19 mouse cellular contexts compared by ENCODE assay signal in the genomic region with DNA sequence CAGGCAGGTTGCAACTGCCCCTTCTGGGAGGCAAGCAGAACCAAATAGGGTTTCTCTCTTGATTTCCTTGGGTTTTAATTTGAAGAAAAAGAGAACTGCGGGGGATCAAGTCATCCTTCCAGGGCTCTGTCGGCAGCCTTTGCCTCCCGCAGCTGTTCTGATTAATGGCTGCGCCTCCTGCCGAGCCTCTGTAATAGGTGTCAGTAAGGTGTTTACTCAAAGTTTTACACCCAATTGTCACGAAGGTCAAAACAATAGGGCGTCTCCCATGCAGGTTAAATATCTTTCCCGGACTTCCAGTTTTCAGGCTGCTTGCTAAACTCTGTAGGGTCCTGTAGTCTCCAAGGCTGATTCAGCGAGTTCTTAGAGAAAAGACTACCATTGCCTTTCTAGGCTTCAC.
A peak's percentile ranks its signal among the peaks of the same experiment; 100 is the strongest.
DNase-seq lines count a peak whose midpoint lies in the region; ATAC-seq and TF ChIP-seq lines count a peak whose summit lies in the region.
"Had no signal": no experiment of that assay in that cellular context is flagged by ENCODE, and none has a peak within 500 bp of the region (broad histone marks: within the 10 kb centered on the region; RNA-seq: fewer than 3 reads in every experiment).

No protein-coding gene starts in this region.

- no peak for ATAC-seq in kidney, postnatal 0 days (replicated peaks; ENCODE audit: low FRiP score, low read depth)
- ATAC-seq in neural tube, embryonic 12.5 days (ENCODE audit: low FRiP score, low read depth): no peak
- ATAC-seq in CD4-positive, CD25-positive, alpha-beta regulatory T cell, adult 4 months: no peak
- ATAC-seq: intestine, postnatal 0 days; liver, embryonic 12.5 days had no signal

- 0 out of 2 replicates have a peak, but pooled peaks cover 3% of the 10 kb centered on the region for H3K4me1 ChIP-seq in kidney, postnatal 0 days (replicated peaks; ENCODE audit: insufficient read depth, low read length)
- H3K4me1 ChIP-seq in ES-E14 (ENCODE audit: control insufficient read depth in 2 of 2, insufficient read depth in 2 of 2, low read length in 2 of 2, poor library complexity in 1 of 2): peaks cover 0 to 6% of the 10 kb centered on the region in 2 experiments; a peak in 2 of 4 replicates
- peaks cover 2% of the 10 kb centered on the region; the same call in 1 of the 2 replicates for H3K4me1 ChIP-seq in neural tube, embryonic 12.5 days
- H3K4me1 ChIP-seq: embryonic facial prominence, embryonic 15.5 days; liver, embryonic 12.5 days had no signal

- WGBS in kidney, postnatal 0 days: 7% methylated on average over 9 of the region's 9 CpGs
- WGBS in neural tube, embryonic 12.5 days: 3% methylated on average over 9 of the region's 9 CpGs

- no peaks in the 10 kb centered on the region for H3K9me3 ChIP-seq in kidney, postnatal 0 days (replicated peaks; ENCODE audit: low read length)
- H3K9me3 ChIP-seq in ES-E14 (ENCODE audit: control insufficient read depth, insufficient read depth, low read depth, low read length): no peaks in the 10 kb centered on the region
- H3K9me3 ChIP-seq in neural tube, embryonic 12.5 days: no peaks in the 10 kb centered on the region
- H3K9me3 ChIP-seq: embryonic facial prominence, embryonic 15.5 days; liver, embryonic 12.5 days; midbrain, embryonic 10.5 days had no signal

- H3K4me2 ChIP-seq in kidney, postnatal 0 days (ENCODE audit: low read length): no peak overlapping the region
- H3K4me2 ChIP-seq in neural tube, embryonic 12.5 days (replicated peaks): peak overlapping the region; percentile 17; the same call in 1 of the 2 replicates
- H3K4me2 ChIP-seq: embryonic facial prominence, embryonic 15.5 days; liver, embryonic 12.5 days; lung, embryonic 14.5 days had no signal

- in situ Hi-C loops in ES-E14 (cut with MboI; ENCODE audit: low sequenced_read_pairs in 2 of 2, unreplicated experiment in 2 of 2): no loop called here

- H3K4me3 ChIP-seq in kidney, postnatal 0 days (replicated peaks; ENCODE audit: low read depth, low read length): no peak overlapping the region
- H3K4me3 ChIP-seq in ES-E14 (ENCODE audit: insufficient read depth in 1 of 2, low read depth in 1 of 2, low read length in 2 of 2, poor library complexity in 1 of 2, severe bottlenecking in 1 of 2): no peak overlapping the region
- H3K4me3 ChIP-seq in neural tube, embryonic 12.5 days: no peak overlapping the region
- H3K4me3 ChIP-seq: embryonic facial prominence, embryonic 15.5 days; liver, embryonic 12.5 days; midbrain, embryonic 10.5 days had no signal

- H3K27me3 ChIP-seq in kidney, postnatal 0 days (ENCODE audit: insufficient read depth, low read length): no peaks in the 10 kb centered on the region
- H3K27me3 ChIP-seq in neural tube, embryonic 12.5 days (replicated peaks): no peaks in the 10 kb centered on the region
- H3K27me3 ChIP-seq: liver, embryonic 12.5 days had no signal

- TF ChIP-seq CTCF in kidney, postnatal 0 days (IDR thresholded peaks at IDR 0.05; ENCODE audit: low read depth): no peak

- H3K36me3 ChIP-seq in kidney, postnatal 0 days (ENCODE audit: insufficient read depth, low read length): no peaks in the 10 kb centered on the region
- no peaks in the 10 kb centered on the region for H3K36me3 ChIP-seq in ES-E14 (ENCODE audit: control insufficient read depth, insufficient read depth, low read length, poor library complexity, severe bottlenecking)
- no peaks in the 10 kb centered on the region for H3K36me3 ChIP-seq in neural tube, embryonic 12.5 days
- H3K36me3 ChIP-seq: embryonic facial prominence, embryonic 15.5 days; liver, embryonic 12.5 days; midbrain, embryonic 10.5 days had no signal

- DNase-seq in kidney, postnatal 0 days (ENCODE audit: low spot score): peak; percentile 22
- DNase-seq in kidney, postnatal 36 days: no peak
- DNase-seq in ES-E14 (ENCODE audit: low read depth, low spot score) (peak; percentile 68), ZHBTc4 (ENCODE audit: low read depth, low spot score) (peak; percentile 80)
- DNase-seq in thymus, adult 18-20 months: no peak
- DNase-seq: adrenal gland, postnatal 36 days; cerebellum, adult 8-10 months; gastrocnemius, postnatal 14 days; heart, postnatal 4 days; kidney, postnatal 14 days; lung, embryonic 14.5 days; lung, postnatal 4 days; right cerebral cortex, postnatal 25 days had no signal

- no peak overlapping the region for H3K27ac ChIP-seq in kidney, postnatal 0 days
- H3K27ac ChIP-seq in ES-E14 (ENCODE audit: insufficient read depth, low read depth, low read length, poor library complexity, severe bottlenecking): no peak overlapping the region
- no peak overlapping the region for H3K27ac ChIP-seq in neural tube, embryonic 12.5 days
- H3K27ac ChIP-seq: embryonic facial prominence, embryonic 15.5 days; liver, embryonic 12.5 days; midbrain, embryonic 10.5 days had no signal

- no peak overlapping the region for H3K9ac ChIP-seq in kidney, postnatal 0 days (ENCODE audit: low read depth, low read length)
- H3K9ac ChIP-seq in ES-E14 (ENCODE audit: insufficient read depth, low read depth, low read length, poor library complexity, severe bottlenecking): no peak overlapping the region
- H3K9ac ChIP-seq in neural tube, embryonic 12.5 days: no peak overlapping the region
- H3K9ac ChIP-seq: embryonic facial prominence, embryonic 15.5 days; liver, embryonic 12.5 days; lung, embryonic 14.5 days had no signal

TF ChIP-seq in ES-E14, 5 proteins besides CTCF, POLR2A, EP300 and RAD21:
- TF ChIP-seq ZC3H11A (IDR thresholded peaks at IDR 0.05; ENCODE audit: borderline replicate concordance, low read depth, low read length) (no peak), HCFC1 (IDR thresholded peaks at IDR 0.05; ENCODE audit: borderline replicate concordance, insufficient read depth, low read length) (no peak), ZNF384 (IDR thresholded peaks at IDR 0.05; ENCODE audit: low read depth, low read length) (no peak), CHD2 (IDR thresholded peaks at IDR 0.05; ENCODE audit: low read depth, low read length) (no peak), MAFK (IDR thresholded peaks at IDR 0.05; ENCODE audit: insufficient read depth, low read depth, low read length) (no peak)
TF ChIP-seq in ES-E14: peak in this region for 0.

Comparison
In these comparisons a context has a peak if more than half of its experiments do, and no peak if none do; other contexts are left out.
1. DNase-seq: peak in kidney, postnatal 0 days (single experiment), ES-E14 (single experiment) and ZHBTc4 (single experiment); none in kidney, postnatal 36 days (0 of 2) and thymus, adult 18-20 months (0 of 2).